10 mouse cellular contexts compared by ENCODE assay signal in genomic region chr8:77154496-77154895, GRCm38 (mm10).
DNase-seq lines count a peak whose midpoint lies in the region; ATAC-seq lines count a peak whose summit lies in the region.
"Had no signal": no experiment of that assay in that cellular context is flagged by ENCODE, and none has a peak within 500 bp of the region (broad histone marks: within the 10 kb centered on the region; RNA-seq: fewer than 3 reads in every experiment).

No protein-coding gene starts in this region.

- no peaks in the 10 kb centered on the region for H3K9me3 ChIP-seq in midbrain, embryonic 10.5 days (replicated peaks)
- H3K9me3 ChIP-seq in midbrain, embryonic 16.5 days (replicated peaks; ENCODE audit: control insufficient read depth, low read length, poor library complexity, severe bottlenecking), result no peaks in the 10 kb centered on the region
- no peaks in the 10 kb centered on the region for H3K9me3 ChIP-seq in midbrain, embryonic 15.5 days
- H3K9me3 ChIP-seq: heart, embryonic 13.5 days; midbrain, embryonic 12.5 days had no signal

- H3K36me3 ChIP-seq in midbrain, embryonic 10.5 days, result no peaks in the 10 kb centered on the region
- no peaks in the 10 kb centered on the region for H3K36me3 ChIP-seq in midbrain, embryonic 16.5 days (ENCODE audit: control insufficient read depth, insufficient read depth, low read length)
- no peaks in the 10 kb centered on the region for H3K36me3 ChIP-seq in splenic B cell, adult 2 months (ENCODE audit: control insufficient read depth, insufficient read depth, low read length, poor library complexity, severe bottlenecking)
- no peaks in the 10 kb centered on the region for H3K36me3 ChIP-seq in midbrain, embryonic 15.5 days (replicated peaks)
- H3K36me3 ChIP-seq: heart, embryonic 13.5 days; midbrain, embryonic 12.5 days had no signal

- 52% methylated on average over 3 of the region's 3 CpGs for WGBS in midbrain, embryonic 10.5 days
- whole genome bisulfite sequencing in midbrain, embryonic 16.5 days, result 51% methylated on average over 3 of the region's 3 CpGs
- 43% methylated on average over 3 of the region's 3 CpGs for WGBS in midbrain, embryonic 15.5 days

- H3K4me3 ChIP-seq in midbrain, embryonic 10.5 days, result no peak overlapping the region
- no peak overlapping the region for H3K4me3 ChIP-seq in midbrain, embryonic 16.5 days (ENCODE audit: low read depth, low read length)
- no peak overlapping the region for H3K4me3 ChIP-seq in midbrain, embryonic 15.5 days
- H3K4me3 ChIP-seq: heart, embryonic 13.5 days; midbrain, embryonic 12.5 days had no signal

- DNase-seq in cerebellum, postnatal 10 days, result peak; percentile 29
- no peak for DNase-seq in cerebellum, postnatal 4 days (ENCODE audit: low spot score in 2 of 2)
- DNase-seq in midbrain, embryonic 10.5 days (ENCODE audit: low spot score), result peak; percentile 29
- peak; percentile 46 for DNase-seq in forelimb bud, embryonic 11.5 days (ENCODE audit: low read depth, low spot score)
- DNase-seq in splenic B cell, adult 2 months (ENCODE audit: low read depth, low spot score), result peak; percentile 31
- DNase-seq in layer of hippocampus, postnatal 14 days (ENCODE audit: low spot score in 2 of 2), result no peak

- no peak overlapping the region for H3K27ac ChIP-seq in midbrain, embryonic 10.5 days (replicated peaks)
- H3K27ac ChIP-seq in midbrain, embryonic 16.5 days (ENCODE audit: low read length), result no peak overlapping the region
- H3K27ac ChIP-seq in midbrain, embryonic 15.5 days, result no peak overlapping the region
- H3K27ac ChIP-seq: heart, embryonic 13.5 days; midbrain, embryonic 12.5 days had no signal

- H3K4me1 ChIP-seq in midbrain, embryonic 10.5 days, result no peaks in the 10 kb centered on the region
- no peaks in the 10 kb centered on the region for H3K4me1 ChIP-seq in midbrain, embryonic 16.5 days (ENCODE audit: control insufficient read depth, insufficient read depth, low read length)
- no peaks in the 10 kb centered on the region for H3K4me1 ChIP-seq in midbrain, embryonic 15.5 days
- H3K4me1 ChIP-seq: heart, embryonic 13.5 days; midbrain, embryonic 12.5 days had no signal

- no peak overlapping the region for H3K9ac ChIP-seq in midbrain, embryonic 16.5 days (ENCODE audit: low read depth, low read length)
- H3K9ac ChIP-seq in midbrain, embryonic 15.5 days, result no peak overlapping the region
- H3K9ac ChIP-seq: heart, embryonic 13.5 days; midbrain, embryonic 12.5 days had no signal

- ATAC-seq in midbrain, embryonic 16.5 days, result no peak
- no peak for ATAC-seq in midbrain, embryonic 15.5 days (replicated peaks)

- H3K4me2 ChIP-seq in midbrain, embryonic 16.5 days (ENCODE audit: low read length), result no peak overlapping the region
- H3K4me2 ChIP-seq in midbrain, embryonic 15.5 days, result no peak overlapping the region
- H3K4me2 ChIP-seq: heart, embryonic 13.5 days; midbrain, embryonic 12.5 days had no signal

- no peaks in the 10 kb centered on the region for H3K27me3 ChIP-seq in midbrain, embryonic 10.5 days (ENCODE audit: low read depth, poor library complexity, severe bottlenecking)
- H3K27me3 ChIP-seq in midbrain, embryonic 16.5 days (ENCODE audit: control insufficient read depth, insufficient read depth, low read depth, low read length), result no peaks in the 10 kb centered on the region
- no peaks in the 10 kb centered on the region for H3K27me3 ChIP-seq in splenic B cell, adult 2 months (ENCODE audit: control insufficient read depth, insufficient read depth, low read length, poor library complexity, severe bottlenecking)
- no peaks in the 10 kb centered on the region for H3K27me3 ChIP-seq in midbrain, embryonic 15.5 days (replicated peaks)
- H3K27me3 ChIP-seq: heart, embryonic 13.5 days; midbrain, embryonic 12.5 days had no signal

Comparison
In these comparisons a context has a peak if more than half of its experiments do, and no peak if none do; other contexts are left out.
1. DNase-seq: peak in cerebellum, postnatal 10 days (2 of 2), midbrain, embryonic 10.5 days (single experiment), forelimb bud, embryonic 11.5 days (single experiment) and splenic B cell, adult 2 months (single experiment); none in cerebellum, postnatal 4 days (0 of 2) and layer of hippocampus, postnatal 14 days (0 of 2).